Mouse (Mus musculus) adrenal gland (tissue): ENCODE results near the gene Tmem206.

Experiments
- intact Hi-C: fragments of 180-260 bp; cut with DNase I; formaldehyde crosslinking; loops from one replicate; pipeline ENCODE4 v1.15.1; 2025

The Tmem206 gene

DNA sequence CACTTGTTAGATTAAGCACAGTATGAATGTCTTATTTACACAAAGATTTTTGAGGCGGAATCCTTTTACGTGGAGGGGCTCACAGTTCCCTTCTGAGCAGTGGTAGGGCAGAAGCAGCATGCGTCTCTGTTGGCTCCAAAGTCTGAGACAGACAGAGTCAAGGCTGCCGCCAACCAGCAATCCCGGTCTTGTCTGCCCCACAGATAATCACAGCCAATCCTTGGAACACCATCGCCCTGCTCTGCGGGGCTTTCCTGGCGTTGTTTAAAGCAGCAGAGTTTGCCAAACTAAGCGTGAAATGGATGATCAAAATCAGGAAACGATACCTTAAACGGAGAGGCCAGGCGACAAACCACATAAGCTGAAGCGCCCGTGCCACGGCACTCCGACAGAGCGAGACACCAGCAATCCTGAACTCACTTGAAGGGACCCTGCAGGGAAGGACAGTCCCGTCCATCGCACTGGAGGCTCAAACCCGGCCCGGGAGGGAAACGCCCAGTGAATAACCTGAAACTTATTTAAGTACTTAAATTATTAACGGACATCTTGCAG lies 23.9 kb downstream of the Tmem206 start:
- intact Hi-C loops = loop anchor here (5.0 kb wide), 1 partner anchor 37 kb away; no protein-coding TSS in a partner anchor

DNA sequence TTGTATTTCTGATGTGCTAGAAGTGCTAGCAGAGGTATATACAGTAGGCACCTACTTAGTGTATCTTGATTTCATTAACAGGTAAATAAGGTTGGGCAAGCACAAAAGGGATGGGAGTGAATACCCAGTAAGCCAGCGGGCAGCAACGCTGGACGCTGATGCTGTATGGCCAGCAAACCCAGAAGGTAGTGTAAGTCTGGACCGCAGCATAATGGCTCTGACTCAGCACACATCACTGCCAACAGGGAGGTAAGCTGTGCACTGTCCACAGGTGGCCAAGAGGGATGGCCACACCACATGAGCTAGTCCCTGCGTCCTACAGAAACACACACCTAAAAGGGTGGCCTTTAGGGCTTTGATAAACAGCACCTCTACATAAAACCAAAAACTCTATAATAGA lies 24.6 kb downstream of the Tmem206 start:
- intact Hi-C loops = loop anchor here (5.0 kb wide), 1 partner anchor 38 kb away; no protein-coding TSS in a partner anchor

GRCm38 (mm10) chr1:191352786-191353488 lies 27.2 kb downstream of the Tmem206 start:
- intact Hi-C loops = loop anchor here (5.0 kb wide), 1 partner anchor 41 kb away; no protein-coding TSS in a partner anchor

GRCm38 (mm10) chr1:191353836-191354235 lies 28.1 kb downstream of the Tmem206 start:
- intact Hi-C loops = loop anchor here (5.0 kb wide), 1 partner anchor 42 kb away; no protein-coding TSS in a partner anchor

GRCm38 (mm10) chr1:191356936-191357335 lies 31.2 kb downstream of the Tmem206 start:
- intact Hi-C loops = no loop called here

DNA sequence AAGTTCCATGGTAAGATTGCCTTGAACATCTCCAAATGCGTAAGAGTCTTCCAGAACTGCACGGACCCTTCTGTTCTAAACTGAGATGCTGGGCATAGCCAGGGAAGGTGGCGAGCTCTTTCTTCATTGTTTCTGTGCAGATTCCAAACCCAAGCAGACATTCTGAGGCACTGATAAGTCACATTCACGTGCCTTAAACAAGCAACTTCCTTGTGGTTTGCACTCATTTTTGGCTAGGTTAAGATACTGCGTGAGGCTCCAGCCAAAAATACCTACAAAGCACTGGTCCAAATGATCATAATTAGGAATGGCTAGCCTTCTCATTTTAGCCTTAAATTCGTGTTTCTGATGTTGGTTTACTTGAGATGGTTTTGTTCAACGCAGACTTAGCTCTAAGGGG lies 33.8 kb downstream of the Tmem206 start:
- intact Hi-C loops = no loop called here

GRCm38 (mm10) chr1:191362412-191362811 lies 36.7 kb downstream of the Tmem206 start:
- intact Hi-C loops = loop anchor here (10.0 kb wide), 1 partner anchor 452 kb away; no protein-coding TSS in a partner anchor

DNA sequence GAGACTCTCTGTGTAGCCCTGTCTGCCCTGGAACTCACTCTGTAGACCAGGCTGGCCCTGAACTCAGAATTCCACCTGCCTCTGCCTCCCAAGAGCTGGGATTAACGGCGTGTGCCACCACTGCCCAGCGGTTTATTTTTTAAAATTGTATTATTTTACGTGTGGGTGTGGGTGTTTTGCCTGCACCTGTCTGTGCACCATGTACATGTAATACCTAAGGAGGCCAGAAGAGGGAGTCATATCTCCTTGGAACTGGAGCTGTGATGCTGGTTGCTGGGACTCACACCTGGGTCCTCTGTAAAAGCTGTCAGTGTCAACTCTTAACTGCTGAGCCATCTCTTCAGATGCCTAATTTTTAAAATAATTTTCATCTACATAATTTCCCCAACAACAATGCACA lies 38.8 kb downstream of the Tmem206 start:
- intact Hi-C loops = loop anchor here (10.0 kb wide), 1 partner anchor 450 kb away; no protein-coding TSS in a partner anchor

DNA sequence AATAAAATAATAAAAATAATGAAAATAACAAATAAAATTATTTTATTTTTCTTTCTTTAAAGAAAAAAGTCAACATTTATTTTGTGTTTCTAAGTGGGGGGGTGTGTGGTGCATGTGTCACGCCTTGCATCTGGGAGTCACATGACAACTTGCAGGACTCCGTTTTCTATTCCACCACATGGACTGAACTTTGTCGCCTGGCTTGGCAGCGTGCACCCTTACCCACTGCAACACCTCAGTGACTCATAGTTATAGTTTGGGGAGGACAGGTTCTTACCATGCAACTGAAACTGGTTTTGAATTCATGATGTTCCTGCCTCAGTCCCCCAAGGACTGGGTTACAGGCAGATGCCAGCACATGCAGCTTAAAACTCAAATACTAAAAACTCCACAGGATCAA lies 42.5 kb downstream of the Tmem206 start:
- intact Hi-C loops = loop anchor here (10.0 kb wide), 1 partner anchor 447 kb away; no protein-coding TSS in a partner anchor

DNA sequence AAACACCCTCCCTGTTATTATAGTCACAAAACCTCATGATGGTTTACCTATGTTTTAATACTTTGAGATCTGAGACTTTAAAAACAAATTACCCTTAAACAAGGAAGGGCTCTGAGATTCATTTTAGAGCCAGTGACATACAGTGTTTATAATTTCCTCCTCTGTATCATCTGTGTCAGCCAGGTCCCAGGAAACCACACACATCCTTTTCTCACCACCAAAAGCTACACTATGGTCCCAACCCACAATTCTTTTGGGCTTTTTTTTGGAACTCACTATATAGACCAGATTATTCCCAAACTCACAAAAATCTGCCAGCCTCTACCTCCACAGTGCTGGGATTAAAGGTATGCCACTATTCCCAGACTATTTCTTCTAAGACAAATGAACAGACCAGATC lies 43.4 kb downstream of the Tmem206 start:
- intact Hi-C loops = loop anchor here (10.0 kb wide), 1 partner anchor 446 kb away; no protein-coding TSS in a partner anchor

DNA sequence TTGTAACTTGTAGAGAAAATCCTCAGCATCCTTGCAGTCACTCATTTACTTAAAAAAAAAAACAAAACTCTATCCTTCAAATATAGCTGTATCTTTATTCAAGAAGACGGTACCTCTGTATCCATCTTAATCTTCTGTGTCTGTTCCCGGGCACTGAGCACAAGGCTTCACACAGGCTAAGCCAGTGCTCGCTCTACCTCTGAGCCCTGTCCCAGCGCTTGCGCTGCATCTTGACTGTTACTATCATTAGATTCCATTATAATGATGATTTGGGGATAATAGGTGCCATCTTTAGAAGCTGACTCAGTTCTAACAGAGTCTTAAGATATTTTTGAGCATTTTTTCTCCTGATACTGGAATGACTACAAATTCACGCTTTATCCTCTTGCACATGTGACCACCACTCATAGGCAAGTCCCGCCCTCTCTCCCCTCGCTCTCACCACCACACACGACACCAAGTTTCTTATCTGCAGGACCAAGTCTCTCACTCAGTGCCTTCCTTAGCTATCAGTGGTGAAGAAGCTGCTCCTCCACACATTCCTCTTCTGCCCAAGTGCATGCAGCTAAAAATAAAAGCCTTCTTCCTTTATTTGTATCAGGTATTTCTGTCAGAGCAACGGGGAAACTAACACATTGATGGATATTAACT lies 49.4 kb downstream of the Tmem206 start:
- intact Hi-C loops = loop anchor here (5.0 kb wide), 1 partner anchor 187 kb away; no protein-coding TSS in a partner anchor

- intact Hi-C loops = no loop called here
Measured at GRCm38 (mm10) chr1:191375644-191375998, 49.9 kb downstream of the Tmem206 start.

DNA sequence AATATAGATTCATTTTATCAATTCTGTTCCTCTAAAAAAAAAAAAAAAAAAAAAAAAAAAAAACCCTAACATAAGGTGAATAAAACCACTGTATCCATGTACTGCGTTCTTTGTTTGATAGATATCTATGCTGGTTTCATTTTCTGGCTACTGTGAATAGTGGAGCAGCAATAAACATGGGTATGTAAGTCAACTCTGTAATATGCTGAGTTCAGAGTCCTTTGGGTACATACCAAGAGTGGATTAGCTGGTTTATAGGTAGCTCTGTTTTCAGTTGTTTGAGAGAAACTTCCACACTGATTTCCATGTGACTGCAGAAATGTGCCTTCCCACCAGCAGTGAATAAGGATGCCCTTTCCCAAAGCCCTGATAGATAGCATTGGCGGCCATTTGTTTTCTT lies 52.4 kb downstream of the Tmem206 start:
- intact Hi-C loops = no loop called here

DNA sequence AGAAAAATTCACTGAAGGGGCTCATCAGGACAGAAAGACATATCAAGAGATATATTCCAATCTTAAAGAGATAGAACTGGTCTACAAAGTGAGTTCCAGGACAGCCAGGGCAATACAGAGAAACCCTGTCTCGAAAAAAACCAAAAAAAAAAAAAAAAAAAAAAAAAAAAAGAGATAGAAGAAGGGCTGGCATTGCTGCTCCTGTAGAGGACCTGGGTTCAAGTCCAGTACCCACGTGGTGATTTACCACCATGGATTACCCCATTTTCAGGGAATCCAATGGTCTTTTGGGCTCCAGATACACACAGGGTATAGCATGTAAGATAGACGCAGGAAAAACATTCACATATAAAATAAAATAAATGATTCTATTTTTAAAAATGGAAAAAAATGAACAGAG lies 55.1 kb downstream of the Tmem206 start:
- intact Hi-C loops = no loop called here

- intact Hi-C loops = no loop called here
Measured at GRCm38 (mm10) chr1:191381955-191382736, 56.4 kb downstream of the Tmem206 start.

GRCm38 (mm10) chr1:191384786-191385430 lies 59.2 kb downstream of the Tmem206 start:
- intact Hi-C loops = no loop called here

- intact Hi-C loops = loop anchor here (2.0 to 5.0 kb wide), 2 partner anchors 79 to 171 kb away; no protein-coding TSS in a partner anchor
Measured at GRCm38 (mm10) chr1:191391311-191391710, 65.6 kb downstream of the Tmem206 start.

DNA sequence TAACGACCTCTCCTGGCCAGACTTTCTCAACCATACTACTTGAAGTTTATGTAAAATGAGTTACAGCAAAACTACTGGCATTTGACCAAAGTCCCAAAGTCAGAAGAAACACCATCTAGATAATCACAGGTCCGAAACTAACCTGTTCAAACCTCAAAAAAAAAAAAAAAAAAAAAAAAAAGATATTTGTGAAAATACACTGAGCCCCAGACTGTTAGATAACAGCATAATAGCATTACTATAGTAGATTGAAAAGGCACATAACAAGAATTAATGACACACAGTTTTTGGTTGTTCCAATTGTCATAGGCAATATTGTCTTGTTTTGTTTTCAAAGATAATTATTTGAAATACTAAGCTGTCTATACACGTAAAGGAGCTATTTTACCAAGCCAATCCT lies 67.8 kb downstream of the Tmem206 start:
- intact Hi-C loops = loop anchor here (5.0 kb wide), 1 partner anchor 81 kb away; no protein-coding TSS in a partner anchor

DNA sequence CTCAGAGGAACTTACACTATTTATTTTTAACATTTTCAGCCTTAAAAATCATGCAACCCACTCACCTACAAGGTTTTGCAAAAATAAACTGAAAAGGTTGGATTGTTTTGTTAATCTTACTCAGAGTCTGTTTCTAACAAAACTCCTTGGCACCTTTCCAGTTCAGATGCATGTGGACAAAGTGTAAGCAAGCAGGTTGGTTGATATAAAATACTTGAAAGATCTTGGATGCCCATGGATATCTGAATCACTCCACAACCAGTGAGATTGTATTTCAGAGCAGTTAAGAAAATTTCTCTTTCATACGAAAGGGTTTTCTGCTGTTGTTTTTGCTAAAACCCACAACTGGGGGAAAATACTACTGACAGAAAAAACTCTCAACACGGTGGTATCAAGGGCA lies 68.4 kb downstream of the Tmem206 start:
- intact Hi-C loops = loop anchor here (5.0 kb wide), 1 partner anchor 82 kb away; no protein-coding TSS in a partner anchor

DNA sequence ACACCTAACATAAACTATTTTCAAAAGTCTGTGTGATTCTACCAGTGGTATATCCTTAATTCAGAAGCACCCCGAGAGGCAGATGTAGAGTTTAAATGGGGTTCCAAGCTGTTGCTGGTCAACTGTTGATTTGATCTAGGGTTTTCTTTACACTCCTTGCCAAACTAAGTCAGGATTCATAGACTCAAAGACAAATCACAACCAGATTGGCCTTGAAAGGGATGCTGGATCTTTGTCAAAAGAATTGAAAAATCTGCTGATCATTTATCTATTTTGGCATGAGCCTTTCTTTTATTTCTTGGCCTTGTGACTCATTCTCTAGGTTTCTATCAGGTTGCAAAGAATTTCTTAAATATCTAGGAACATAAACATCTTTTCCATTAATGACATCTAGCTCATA lies 69.5 kb downstream of the Tmem206 start:
- intact Hi-C loops = no loop called here
